Mouse (Mus musculus): ENCODE results near the gene Gm20905.
"Not testable (repeated sequence)": the region's sequence is repeated elsewhere in the genome, so short reads cannot be mapped to it uniquely, and the experiment has no call there.

The Gm20905 gene

DNA sequence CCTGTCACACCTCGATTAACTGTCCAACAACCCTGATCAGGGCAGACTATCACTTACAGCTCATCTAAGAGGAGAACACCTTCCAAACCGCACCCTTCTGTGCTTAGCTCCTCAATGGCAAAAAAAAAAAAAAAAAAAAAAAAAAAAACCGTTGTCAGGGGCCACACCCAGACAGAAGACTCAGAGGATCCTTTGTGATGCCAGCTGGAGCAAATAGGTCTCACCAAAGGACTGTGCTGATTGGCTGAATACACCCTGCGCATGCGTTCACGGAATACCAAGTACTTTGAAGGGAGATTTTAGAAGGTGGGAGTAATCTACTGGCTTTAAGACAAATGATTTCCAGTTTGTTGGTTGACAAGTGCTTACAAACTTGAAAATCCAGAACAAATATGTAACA is at the start of gene Gm20905:
Gene Gm20905 (minus strand): TSS at position 101 of the 400 bp plus-strand sequence.
- not testable (repeated sequence) for DNase-seq (ENCODE audit: low spot score)

Measured in embryo, embryonic 10 days (tissue).